Mouse (Mus musculus) liver, embryonic 11.5 days (tissue): ENCODE measurements at regions not wholly inside any gene's neighbourhood (a gene's known extent, or its start where the extent isn't known, plus 50 kb on each side); places are given as distances from the start of the nearest gene placed in this dataset.

Experiments
- ATAC-seq: fragments of 200-750 bp; cut with Nextera tagmentation; replicated peaks from 2 replicates; pipeline ENCODE4 v1.8.0; 2017; ENCODE audit warnings: moderate number of reproducible peaks, mild to moderate bottlenecking, moderate TSS enrichment, moderate library complexity; ENCODE audit not compliant: low FRiP score
- DNase-seq: peaks from one replicate; pipeline ENCODE4 v3.0.0-alpha.2; 2017; ENCODE audit warnings: low spot score
- H3K27ac ChIP-seq: fragments of 300-500 bp; sonication (generic); 2 replicates; pipeline ENCODE4 v1.5.1; 2014; ENCODE audit warnings: mild to moderate bottlenecking, low read depth, low read length, control low read depth
- H3K27me3 ChIP-seq: fragments of 300-500 bp; sonication (generic); replicated peaks from 2 replicates; pipeline ENCODE4 v1.6.1; 2014; ENCODE audit warnings: low read length, mixed read lengths; ENCODE audit not compliant: control insufficient read depth, insufficient read depth
- H3K36me3 ChIP-seq: fragments of 300-500 bp; sonication (generic); 2 replicates; pipeline ENCODE4 v1.6.1; 2014; ENCODE audit warnings: mild to moderate bottlenecking, low read length, moderate library complexity, mixed read lengths; ENCODE audit not compliant: control insufficient read depth, insufficient read depth
- H3K4me1 ChIP-seq: fragments of 300-500 bp; sonication (generic); replicated peaks from 2 replicates; pipeline ENCODE4 v1.6.1; 2014; ENCODE audit warnings: low read length, mixed read lengths; ENCODE audit not compliant: control insufficient read depth, insufficient read depth
- H3K4me2 ChIP-seq: fragments of 300-500 bp; sonication (generic); 2 replicates; pipeline ENCODE4 v1.6.1; 2014; ENCODE audit warnings: mild to moderate bottlenecking, control low read depth, moderate library complexity
- H3K4me3 ChIP-seq: fragments of 300-500 bp; sonication (generic); 2 replicates; pipeline ENCODE4 v1.5.1; 2014; ENCODE audit warnings: low read depth, low read length, control low read depth
- H3K9ac ChIP-seq: fragments of 300-500 bp; sonication (generic); 2 replicates; pipeline ENCODE4 v1.6.1; 2014; ENCODE audit warnings: low read depth, low read length, control low read depth
- H3K9me3 ChIP-seq: fragments of 300-500 bp; sonication (generic); 2 replicates; pipeline ENCODE4 v1.6.1; 2016; ENCODE audit warnings: low read length, inconsistent platforms, mixed read lengths; ENCODE audit not compliant: control insufficient read depth
- WGBS: fragments of 180-500 bp; shearing (Covaris S2); extraction: QIAGEN DNeasy Blood & Tissue Kit; methylation state at CpG from one replicate; pipeline ENCODE4 v1.1.7; 2014; 5-methylcytosine and 5-hydroxymethylcytosine counted together

- Histone ChIP-seq H3K9ac (no peak overlapping the region), H3K27ac (no peak overlapping the region), H3K36me3 (no peaks in the 10 kb centered on the region), H3K4me3 (no peak overlapping the region), H3K9me3 (no peaks in the 10 kb centered on the region), H3K4me1 (no peaks in the 10 kb centered on the region), H3K4me2 (no peak overlapping the region), H3K27me3 (no peaks in the 10 kb centered on the region)
- 55% methylated on average over 2 of the region's 2 CpGs for WGBS
- no peak for ATAC-seq
- DNase-seq: no peak
Observed at GRCm38 (mm10) chr5:12894638-12895037, 230.6 kb upstream of the Sema3a start.

GRCm38 (mm10) chr5:12910741-12911140 lies 214.5 kb upstream of the Sema3a start:
- no peaks in the 10 kb centered on the region for H3K4me1 ChIP-seq
- H3K27me3 ChIP-seq: no peaks in the 10 kb centered on the region
- DNase-seq: no peak
- no peaks in the 10 kb centered on the region for H3K36me3 ChIP-seq
- no peak overlapping the region for H3K4me3 ChIP-seq
- H3K9me3 ChIP-seq: no peaks in the 10 kb centered on the region
- ATAC-seq: no peak
- no peak overlapping the region for H3K9ac ChIP-seq
- H3K27ac ChIP-seq: no peak overlapping the region
- H3K4me2 ChIP-seq: no peak overlapping the region

- DNase-seq (no peak), ATAC-seq (no peak)
- 71% methylated on average over 1 of the region's 1 CpGs for WGBS
- Histone ChIP-seq H3K4me2 (no peak overlapping the region), H3K27me3 (no peaks in the 10 kb centered on the region), H3K4me3 (no peak overlapping the region), H3K9ac (no peak overlapping the region), H3K27ac (no peak overlapping the region), H3K4me1 (no peaks in the 10 kb centered on the region), H3K36me3 (no peaks in the 10 kb centered on the region), H3K9me3 (no peaks in the 10 kb centered on the region)
Observed at GRCm38 (mm10) chr5:12914395-12914794, 210.8 kb upstream of the Sema3a start.

GRCm38 (mm10) chr5:12919335-12919734 lies 205.9 kb upstream of the Sema3a start:
- H3K36me3 ChIP-seq: no peaks in the 10 kb centered on the region
- no peak for ATAC-seq
- WGBS: 86% methylated on average over 2 of the region's 2 CpGs
- H3K4me1 ChIP-seq: no peaks in the 10 kb centered on the region
- H3K27me3 ChIP-seq: no peaks in the 10 kb centered on the region
- no peak overlapping the region for H3K9ac ChIP-seq
- no peak for DNase-seq
- H3K27ac ChIP-seq: no peak overlapping the region
- no peak overlapping the region for H3K4me2 ChIP-seq
- H3K4me3 ChIP-seq: no peak overlapping the region
- H3K9me3 ChIP-seq: no peaks in the 10 kb centered on the region

GRCm38 (mm10) chr5:12922889-12923288 lies 202.3 kb upstream of the Sema3a start:
- no peak for DNase-seq
- ATAC-seq: peak; percentile 88
- no peaks in the 10 kb centered on the region for H3K4me1 ChIP-seq

GRCm38 (mm10) chr5:12925466-12925865 lies 199.7 kb upstream of the Sema3a start:
- no peaks in the 10 kb centered on the region for H3K4me1 ChIP-seq
- no peak overlapping the region for H3K4me3 ChIP-seq
- H3K9me3 ChIP-seq: no peaks in the 10 kb centered on the region
- H3K27ac ChIP-seq: no peak overlapping the region
- H3K4me2 ChIP-seq: no peak overlapping the region
- no peaks in the 10 kb centered on the region for H3K27me3 ChIP-seq
- DNase-seq: no peak
- ATAC-seq: no peak
- H3K36me3 ChIP-seq: no peaks in the 10 kb centered on the region
- no peak overlapping the region for H3K9ac ChIP-seq

More at GRCm38 (mm10) chr5:12922889-12923288, 202.3 kb upstream of the Sema3a start:
- Histone ChIP-seq H3K36me3 (no peaks in the 10 kb centered on the region), H3K4me2 (no peak overlapping the region), H3K9me3 (no peaks in the 10 kb centered on the region), H3K27me3 (no peaks in the 10 kb centered on the region), H3K9ac (no peak overlapping the region), H3K4me3 (no peak overlapping the region), H3K27ac (no peak overlapping the region)

- Histone ChIP-seq H3K4me2 (no peak overlapping the region), H3K9me3 (no peaks in the 10 kb centered on the region), H3K9ac (no peak overlapping the region), H3K4me1 (no peaks in the 10 kb centered on the region), H3K4me3 (no peak overlapping the region), H3K27me3 (no peaks in the 10 kb centered on the region), H3K36me3 (no peaks in the 10 kb centered on the region), H3K27ac (no peak overlapping the region)
- ATAC-seq (peak; percentile 67; the same call in 1 of the 2 replicates), DNase-seq (no peak)
- 64% methylated on average over 8 of the region's 8 CpGs for WGBS
Observed at GRCm38 (mm10) chr5:12926289-12926688, 198.9 kb upstream of the Sema3a start.

GRCm38 (mm10) chr5:12927247-12927646 lies 198.0 kb upstream of the Sema3a start:
- H3K4me3 ChIP-seq: no peak overlapping the region
- no peak overlapping the region for H3K9ac ChIP-seq
- no peaks in the 10 kb centered on the region for H3K36me3 ChIP-seq
- WGBS: 84% methylated on average over 3 of the region's 3 CpGs
- no peaks in the 10 kb centered on the region for H3K4me1 ChIP-seq
- DNase-seq (no peak), ATAC-seq (no peak)
- no peak overlapping the region for H3K4me2 ChIP-seq
- no peaks in the 10 kb centered on the region for H3K9me3 ChIP-seq
- H3K27ac ChIP-seq: no peak overlapping the region
- H3K27me3 ChIP-seq: no peaks in the 10 kb centered on the region

- DNase-seq (no peak), ATAC-seq (no peak)
- Histone ChIP-seq H3K4me2 (no peak overlapping the region), H3K27ac (no peak overlapping the region), H3K4me1 (no peaks in the 10 kb centered on the region), H3K27me3 (no peaks in the 10 kb centered on the region), H3K4me3 (no peak overlapping the region), H3K9me3 (no peaks in the 10 kb centered on the region), H3K36me3 (no peaks in the 10 kb centered on the region), H3K9ac (no peak overlapping the region)
- 83% methylated on average over 5 of the region's 5 CpGs for WGBS
Observed at GRCm38 (mm10) chr5:12937052-12937451, 188.2 kb upstream of the Sema3a start.
